Mouse (Mus musculus): ENCODE measurements around the gene Grin2a.

The Grin2a gene

DNA sequence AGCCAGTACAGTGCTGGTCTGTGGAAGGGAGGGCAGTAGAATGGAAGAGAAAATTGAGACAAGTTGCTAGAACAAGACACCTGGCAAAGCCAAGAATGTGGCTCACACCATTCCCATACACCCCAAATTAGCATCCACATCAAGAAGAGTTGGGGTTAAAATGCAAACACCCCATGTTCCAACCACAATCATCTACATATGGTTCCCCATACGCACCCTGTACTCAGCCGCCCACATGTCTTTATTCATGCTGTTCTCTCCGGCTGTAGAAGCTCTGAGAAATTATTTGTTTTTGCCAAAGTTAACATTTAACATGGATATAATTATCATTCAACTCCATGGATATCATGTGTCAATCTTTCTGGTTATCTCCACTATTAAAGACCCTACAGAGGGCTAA is 22.7 kb downstream of the Grin2a start:
- no peak for DNase-seq (ENCODE audit: low spot score)

- no peak for DNase-seq (ENCODE audit: low spot score)
Observed at GRCm38 (mm10) chr16:9964469-9964868, 30.9 kb downstream of the Grin2a start.

- no peak for DNase-seq (ENCODE audit: low spot score)
Observed at GRCm38 (mm10) chr16:9962482-9962881, 32.9 kb downstream of the Grin2a start.

GRCm38 (mm10) chr16:9959340-9959739 is 36.0 kb downstream of the Grin2a start:
- DNase-seq (ENCODE audit: low spot score) = no peak

DNA sequence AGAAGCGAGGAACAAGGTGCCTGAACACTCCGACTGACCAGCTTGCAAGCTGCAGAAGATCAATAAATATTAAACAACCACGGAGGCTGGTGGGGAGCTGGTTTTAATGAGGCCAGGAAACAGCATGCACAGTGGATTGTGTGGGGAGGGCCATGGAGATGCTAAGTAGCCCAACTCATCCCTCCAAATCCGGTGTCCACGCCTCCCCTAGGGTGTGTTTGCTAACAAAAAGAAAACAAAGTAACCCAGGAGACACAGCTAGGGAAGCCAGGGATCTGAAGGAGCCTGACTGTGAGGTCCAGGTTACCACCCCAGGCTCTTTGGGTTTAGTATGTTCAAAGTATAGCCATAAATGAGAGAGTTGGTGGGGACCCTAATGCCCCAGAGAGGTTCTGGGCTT is 41.1 kb downstream of the Grin2a start:
- DNase-seq (ENCODE audit: low spot score) = no peak

DNA sequence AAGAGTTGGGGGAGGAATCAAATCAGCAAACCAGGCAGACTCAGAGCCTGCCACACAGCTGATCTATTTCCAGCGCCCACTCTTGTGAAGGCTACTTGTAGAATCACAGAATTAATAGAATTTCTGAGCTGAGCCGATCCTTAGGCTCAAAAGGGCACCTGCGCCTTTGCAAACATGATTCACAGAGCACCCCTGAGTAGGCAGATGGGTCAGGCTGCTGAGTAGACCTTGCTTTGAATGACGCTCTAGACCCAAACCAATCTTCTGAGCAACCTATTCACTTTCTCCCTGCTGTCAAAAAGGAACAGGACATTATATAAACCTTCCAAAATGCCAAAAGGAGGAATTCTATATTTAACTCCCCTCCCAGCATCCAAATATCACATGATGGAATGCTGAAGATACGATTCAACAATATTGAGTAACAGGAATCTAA is 41.9 kb downstream of the Grin2a start:
- DNase-seq (ENCODE audit: low spot score) = no peak

DNA sequence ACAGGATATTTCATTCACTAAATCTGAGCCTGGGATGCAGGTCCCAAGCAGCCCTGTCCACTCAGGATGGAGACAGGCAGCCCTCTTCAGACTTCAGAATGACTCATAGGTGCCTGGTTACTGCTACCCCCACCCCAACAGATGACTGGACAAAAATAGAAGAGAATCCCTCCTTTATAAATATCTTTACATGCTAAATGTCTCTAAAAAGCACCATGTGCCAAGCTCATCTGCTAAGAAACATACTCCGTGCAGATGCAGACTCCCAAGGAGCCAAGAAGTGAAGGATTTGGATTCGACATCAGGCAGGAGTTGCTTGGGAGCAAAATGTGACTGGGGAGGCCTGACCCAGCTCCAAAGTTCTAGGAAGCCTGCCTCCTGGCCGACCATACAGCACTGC is 46.1 kb downstream of the Grin2a start:
- DNase-seq (ENCODE audit: low spot score) = no peak

DNA sequence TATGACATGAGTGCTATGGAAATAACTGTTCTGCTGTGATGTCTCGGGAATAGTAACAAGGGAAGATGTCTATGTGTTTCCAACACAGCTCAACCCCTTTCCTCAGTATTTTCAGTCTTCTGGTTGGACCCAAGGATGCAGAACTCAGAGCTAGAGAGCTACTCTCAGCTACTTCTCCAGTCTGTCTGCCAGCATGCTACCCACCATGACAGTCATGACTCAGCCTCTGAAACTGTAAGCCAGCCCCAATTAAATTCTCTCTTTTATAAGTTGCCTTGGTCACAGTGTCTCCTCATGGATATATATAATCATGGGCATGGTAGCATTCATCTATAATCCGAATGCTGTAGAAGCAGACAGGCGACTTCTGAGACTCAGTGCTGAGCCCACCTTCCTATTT is 47.9 kb downstream of the Grin2a start:
- DNase-seq (ENCODE audit: low spot score) = no peak

DNA sequence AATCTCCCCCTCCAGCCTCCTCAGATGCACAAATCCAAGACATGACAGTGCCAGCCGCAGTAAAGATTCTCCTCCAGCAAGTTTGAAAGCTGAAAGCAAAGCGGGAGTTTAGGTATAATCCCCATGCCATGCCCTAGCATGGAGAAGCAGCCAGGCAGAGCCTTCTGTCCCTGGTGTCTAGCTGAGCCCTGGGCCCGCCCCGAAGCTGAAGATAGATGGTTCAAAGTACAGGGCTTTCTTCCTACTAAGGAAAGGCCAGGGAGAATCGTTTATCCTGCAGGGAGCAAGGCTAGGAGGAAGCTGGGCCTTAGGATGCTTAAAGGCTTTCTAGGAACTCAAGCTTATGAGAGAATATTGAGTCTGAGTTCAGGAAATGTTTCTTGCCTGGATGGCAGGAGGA is 50.5 kb downstream of the Grin2a start:
- DNase-seq (ENCODE audit: low spot score) = no peak

- DNase-seq (ENCODE audit: low spot score) = no peak
Observed at GRCm38 (mm10) chr16:9941306-9941930, 53.9 kb downstream of the Grin2a start.

GRCm38 (mm10) chr16:9940716-9941115 is 54.6 kb downstream of the Grin2a start:
- DNase-seq (ENCODE audit: low spot score) = no peak

DNA sequence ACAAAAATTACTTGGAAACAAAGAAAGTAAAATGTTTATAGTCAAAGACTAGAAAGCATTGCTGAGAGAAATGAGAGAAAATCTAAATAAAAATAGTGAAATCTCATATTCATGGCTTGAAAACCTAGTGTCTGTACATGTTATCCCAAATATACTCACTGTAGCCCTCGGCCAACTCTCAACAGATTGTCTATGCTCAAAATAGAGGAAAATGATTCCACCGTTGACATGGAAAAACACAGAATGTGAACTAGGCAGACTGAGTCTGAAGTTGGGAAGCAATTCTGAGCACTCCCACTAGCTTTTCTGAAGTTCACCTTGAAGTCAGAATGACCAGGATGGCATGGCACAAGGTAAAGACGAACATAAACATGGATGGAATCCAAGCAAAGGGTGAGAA is 84.7 kb downstream of the Grin2a start:
- no peak for DNase-seq (ENCODE audit: low spot score)

GRCm38 (mm10) chr16:9909225-9909624 is 86.1 kb downstream of the Grin2a start:
- DNase-seq (ENCODE audit: low spot score) = no peak

DNA sequence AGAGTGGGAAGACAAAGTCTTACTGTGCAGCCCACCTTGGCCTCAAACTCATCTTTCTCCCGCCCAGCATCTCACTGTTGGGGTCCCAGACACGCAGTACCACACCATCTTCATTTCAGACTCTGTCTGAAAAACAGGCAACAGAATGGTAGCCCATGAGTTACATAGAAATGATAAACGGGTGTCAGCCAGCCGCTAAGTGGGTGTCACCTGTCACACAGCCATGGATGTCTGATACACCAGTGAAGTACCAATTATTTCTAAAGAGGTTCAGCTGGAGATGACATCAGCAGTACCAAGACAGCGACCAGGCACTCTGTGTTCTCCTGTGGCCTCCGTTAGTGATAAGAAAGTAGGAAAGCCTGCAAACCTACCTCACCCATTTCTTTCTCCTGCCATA is 90.9 kb downstream of the Grin2a start:
- DNase-seq (ENCODE audit: low spot score) = no peak

GRCm38 (mm10) chr16:9902680-9903463 is 92.5 kb downstream of the Grin2a start:
- no peak for DNase-seq (ENCODE audit: low spot score)

GRCm38 (mm10) chr16:9901433-9901832 is 93.9 kb downstream of the Grin2a start:
- no peak for DNase-seq (ENCODE audit: low spot score)

DNA sequence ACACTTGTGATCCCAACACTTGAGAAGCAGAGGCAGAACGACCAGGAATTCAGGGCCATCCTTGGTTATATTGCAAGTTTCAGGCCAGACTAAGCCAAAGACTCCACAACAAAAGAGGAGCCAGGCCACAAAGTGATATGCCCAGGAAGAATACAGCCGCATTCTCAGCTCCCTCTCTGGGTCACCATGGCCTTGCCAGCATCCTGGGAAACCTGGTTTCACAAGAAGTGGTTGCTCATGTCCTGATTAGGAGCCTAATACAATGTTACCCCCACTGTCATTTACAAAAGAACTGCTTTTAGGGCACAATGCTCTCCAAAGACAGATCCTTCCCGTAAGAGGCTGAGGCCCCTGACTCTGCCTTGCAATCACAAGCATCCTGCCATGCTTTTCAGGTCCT is 94.4 kb downstream of the Grin2a start:
- no peak for DNase-seq (ENCODE audit: low spot score)

- no peak for DNase-seq (ENCODE audit: low spot score)
Observed at GRCm38 (mm10) chr16:9900196-9900595, 95.2 kb downstream of the Grin2a start.

DNA sequence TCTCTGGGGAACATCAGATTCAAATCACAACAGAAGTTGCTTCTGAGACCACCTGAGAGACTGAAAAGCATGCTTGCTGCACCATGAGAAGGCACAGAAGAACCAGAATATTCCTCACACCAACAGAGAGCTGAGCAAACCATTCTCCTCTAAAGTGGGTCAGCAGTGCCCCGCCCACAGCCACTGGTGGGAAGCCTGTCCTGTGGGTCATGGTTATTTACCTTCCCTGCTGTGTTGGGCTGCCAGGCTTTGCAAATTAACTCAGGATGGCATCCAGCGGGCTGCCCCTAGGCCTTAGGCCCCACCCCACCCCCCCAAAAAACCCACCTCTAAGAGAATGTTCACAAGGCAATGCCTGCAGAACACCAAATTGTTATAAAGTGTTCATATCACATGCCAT is 96.2 kb downstream of the Grin2a start:
- no peak for DNase-seq (ENCODE audit: low spot score)

- no peak for DNase-seq (ENCODE audit: low spot score)
Observed at GRCm38 (mm10) chr16:9895581-9895980, 99.8 kb downstream of the Grin2a start.

DNA sequence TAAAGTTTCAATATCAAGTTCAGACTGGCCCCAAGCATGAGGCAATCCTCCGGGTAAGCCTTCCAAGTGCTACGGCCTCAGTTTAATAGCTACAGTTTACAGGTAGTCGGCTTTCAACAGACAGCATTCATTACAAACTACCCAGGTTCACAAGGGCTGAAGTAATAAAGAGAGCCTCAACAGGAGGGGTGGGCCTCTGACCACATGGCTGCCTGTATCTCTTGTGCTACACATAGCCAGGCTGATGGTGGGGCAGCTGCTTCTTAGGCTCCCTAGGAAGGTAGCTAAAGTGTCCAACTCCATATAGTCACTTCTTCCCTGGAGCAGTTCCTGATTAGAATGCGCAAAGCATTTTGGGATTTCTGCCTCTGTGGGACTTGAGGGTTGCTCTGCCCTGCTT is 109.2 kb downstream of the Grin2a start:
- DNase-seq (ENCODE audit: low spot score) = no peak

DNA sequence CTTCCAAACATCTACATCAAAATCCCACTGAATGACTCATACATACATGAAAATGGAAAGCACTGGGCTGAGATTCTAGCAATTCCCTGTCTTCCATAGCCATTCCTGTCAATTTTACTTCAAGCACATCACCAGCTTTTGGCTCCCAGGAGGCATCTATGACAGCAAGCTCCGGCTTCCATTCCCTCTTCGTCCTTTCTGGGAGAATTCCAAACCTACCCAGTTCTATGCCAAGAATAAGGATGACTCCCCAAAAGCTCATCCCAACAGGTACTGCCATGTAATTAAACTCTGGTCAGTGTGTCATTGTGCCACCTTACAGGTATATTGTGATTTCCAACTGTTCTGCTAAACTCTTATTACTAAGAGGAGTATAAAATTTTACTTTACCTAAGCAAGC is 111.2 kb downstream of the Grin2a start:
- no peak for DNase-seq (ENCODE audit: low spot score)

- no peak for DNase-seq (ENCODE audit: low spot score)
Observed at GRCm38 (mm10) chr16:9882420-9882819, 112.9 kb downstream of the Grin2a start.

DNA sequence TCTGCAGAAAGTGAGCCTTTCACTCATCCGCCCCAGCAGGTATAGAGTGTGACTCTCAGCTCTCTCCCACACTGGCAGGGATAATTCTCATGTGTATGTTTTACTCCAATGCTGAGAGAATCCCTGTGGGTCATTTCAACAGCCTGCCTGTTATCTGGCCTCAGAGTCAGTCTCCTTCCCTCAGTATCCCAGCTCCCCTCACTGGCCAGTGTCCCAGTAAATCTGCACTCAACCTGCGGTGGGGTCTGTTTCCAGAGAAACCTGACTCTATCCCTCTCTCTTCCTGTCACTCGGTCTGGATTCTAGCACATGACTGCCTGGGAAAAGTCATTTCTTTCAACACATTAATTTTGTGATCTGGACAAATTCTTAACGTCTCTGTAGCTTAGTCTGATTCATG is 122.4 kb downstream of the Grin2a start:
- DNase-seq (ENCODE audit: low spot score) = no peak
